Mouse (Mus musculus) gastrocnemius, adult 2 months (tissue): ENCODE data around the gene Mccc1. TPM values are rescaled to one million over a fixed set of nuclear protein-coding genes. Genes with fewer than 3 reads are reported as not detected.

ENCODE experiments used
- DNase-seq: peaks from one replicate; pipeline ENCODE4 v3.0.0; 2022
- H3K27ac ChIP-seq: fragments of 200-600 bp; 2 replicates; pipeline ENCODE4 v1.8.1; 2022; ENCODE audit warnings: mild to moderate bottlenecking
- H3K4me3 ChIP-seq: fragments of 200-600 bp; 2 replicates; pipeline ENCODE4 v1.8.1; 2022; ENCODE audit warnings: mild to moderate bottlenecking, moderate library complexity
- CTCF ChIP-seq: fragments of 200-600 bp; IDR thresholded peaks from 2 replicates; pipeline ENCODE4 v1.8.1; 2022; ENCODE audit warnings: antibody characterized with exemption, mild to moderate bottlenecking, moderate library complexity
- intact Hi-C: fragments of 180-260 bp; cut with DNase I; formaldehyde crosslinking; loops from one replicate; pipeline ENCODE4 v1.15.1; 2025
- total RNA-seq, 2 experiments: library from RNA; stranded (reverse); gene quantifications; 2 replicates each; pipeline ENCODE4 v1.2.3; 2021

Gene Mccc1
- total RNA-seq, 2 experiments from 2014 or later = 32.7 to 41.8 TPM

GRCm38 (mm10) chr3:35931359-35931758 lies 69.1 kb downstream of the Mccc1 start:
- Histone ChIP-seq H3K4me3 (peak overlapping the region; percentile 95), H3K27ac (peak overlapping the region; percentile 94)
- TF ChIP-seq CTCF = no peak
- intact Hi-C loops = loop anchor here (5.0 kb wide), 2 partner anchors 66 to 179 kb away; partner anchors contain the start of gene Atp11b
- no peak for DNase-seq

DNA sequence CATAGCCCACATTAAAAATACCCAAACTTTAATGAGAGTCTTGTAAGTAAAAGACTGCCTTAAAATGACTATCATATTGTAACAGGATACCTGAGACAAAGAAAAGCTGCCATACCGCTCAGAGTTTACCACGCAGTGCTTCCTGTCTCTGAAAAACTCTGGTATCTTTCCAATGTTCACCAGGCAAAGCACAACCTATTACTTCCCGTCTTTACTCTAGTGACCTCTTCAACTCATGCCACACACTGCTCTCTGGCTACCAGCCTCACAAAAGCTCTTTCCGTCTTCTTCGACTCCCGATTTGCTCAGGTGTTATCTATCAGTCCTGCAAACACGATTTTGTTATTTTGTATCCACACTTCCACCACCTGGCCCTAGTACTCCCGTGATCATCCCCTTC lies 70.6 kb downstream of the Mccc1 start:
- TF ChIP-seq CTCF = no peak
- intact Hi-C loops = loop anchor here (5.0 kb wide), 2 partner anchors 67 to 178 kb away; partner anchors contain the start of gene Atp11b
- no peak for DNase-seq
- Histone ChIP-seq H3K4me3 (peak overlapping the region; percentile 95), H3K27ac (peak overlapping the region; percentile 94)

GRCm38 (mm10) chr3:35929406-35929805 lies 71.1 kb downstream of the Mccc1 start:
- Histone ChIP-seq H3K4me3 (peak overlapping the region; percentile 95; the same call in 1 of the 2 replicates), H3K27ac (peak overlapping the region; percentile 94; the same call in 1 of the 2 replicates)
- intact Hi-C loops = no loop called here
- no peak for TF ChIP-seq CTCF
- no peak for DNase-seq

DNA sequence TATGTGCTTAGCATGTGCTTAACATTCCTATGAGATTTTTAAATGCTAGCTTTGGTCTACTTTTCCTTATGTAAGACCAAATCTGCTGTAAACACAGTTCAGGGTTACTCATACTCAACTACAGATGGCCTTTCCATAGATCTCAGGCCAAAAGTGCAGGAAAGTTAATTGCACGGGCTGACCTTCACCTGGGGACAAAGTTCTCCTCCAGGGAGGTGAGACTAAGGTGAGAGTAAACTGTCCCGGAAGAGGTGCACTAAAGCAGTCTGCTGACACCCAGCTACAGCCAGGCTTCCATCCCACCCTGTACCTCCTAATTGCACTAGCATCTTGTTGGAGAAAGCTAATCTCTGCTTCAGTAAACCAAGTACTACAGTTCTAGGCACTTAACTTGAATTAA lies 74.6 kb downstream of the Mccc1 start:
- intact Hi-C loops = no loop called here
- no peak for DNase-seq
- Histone ChIP-seq H3K4me3 (no peak overlapping the region), H3K27ac (peak overlapping the region; percentile 69; the same call in 1 of the 2 replicates)
- TF ChIP-seq CTCF = no peak

DNA sequence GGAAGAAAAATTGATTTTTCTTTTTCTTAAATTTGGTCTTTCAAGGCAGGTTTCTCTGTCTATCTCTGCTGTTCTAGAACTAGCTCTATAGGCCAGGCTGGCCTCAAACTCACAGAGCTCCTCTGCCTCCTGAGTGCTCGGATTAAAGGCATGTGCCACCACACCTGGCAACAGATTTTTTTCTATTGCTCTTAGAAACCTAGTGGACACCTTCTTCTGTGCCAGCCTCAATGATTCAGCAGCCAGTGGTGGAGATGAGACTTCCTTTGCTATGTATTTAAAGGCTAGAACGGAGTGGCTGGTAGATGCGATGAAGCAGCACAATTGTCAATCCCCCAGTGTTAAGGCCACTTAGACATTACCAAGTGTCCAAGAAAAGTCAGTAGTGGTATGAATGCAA lies 76.5 kb downstream of the Mccc1 start:
- intact Hi-C loops = no loop called here
- H3K4me3 ChIP-seq = no peak overlapping the region
- no peak for TF ChIP-seq CTCF
- no peak for DNase-seq
- peak overlapping the region; percentile 57 for H3K27ac ChIP-seq

GRCm38 (mm10) chr3:35923495-35923894 lies 77.0 kb downstream of the Mccc1 start:
- no peak for DNase-seq
- TF ChIP-seq CTCF = no peak
- intact Hi-C loops = no loop called here
- Histone ChIP-seq H3K27ac (peak overlapping the region; percentile 57), H3K4me3 (no peak overlapping the region)

GRCm38 (mm10) chr3:35922522-35922921 lies 78.0 kb downstream of the Mccc1 start:
- no peak overlapping the region for H3K4me3 ChIP-seq
- H3K27ac ChIP-seq = no peak overlapping the region
- no peak for DNase-seq
- TF ChIP-seq CTCF = no peak
- intact Hi-C loops = no loop called here

DNA sequence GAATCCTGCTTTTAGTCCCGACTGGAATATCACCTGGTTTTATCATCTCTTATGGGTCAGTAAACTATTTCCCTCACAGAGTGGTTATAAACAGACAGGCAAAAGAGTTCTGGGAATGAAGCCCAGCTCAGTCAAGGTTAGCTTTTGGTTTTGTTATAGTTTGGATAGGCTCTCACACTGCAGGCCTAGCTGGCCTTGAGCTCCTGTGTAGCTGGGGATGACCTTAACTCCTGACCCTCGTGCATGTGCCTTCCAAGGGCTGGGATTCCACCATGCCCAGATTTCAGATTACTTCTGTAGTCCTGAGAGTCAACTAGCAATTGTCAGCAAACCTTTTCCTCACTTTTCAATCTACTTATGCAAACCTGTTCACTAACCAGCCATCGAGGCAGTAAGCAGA lies 82.2 kb downstream of the Mccc1 start:
- intact Hi-C loops = no loop called here
- TF ChIP-seq CTCF = no peak
- H3K4me3 ChIP-seq = no peak overlapping the region

More for the DNA sequence above, 82.2 kb downstream of the Mccc1 start:
- no peak overlapping the region for H3K27ac ChIP-seq
- no peak for DNase-seq

Other genes starting within 250 kb of the Mccc1 start
- 10 to 100 TPM; 18.8 to 20.2 TPM for gene Atp11b, start 246.6 kb downstream of the Mccc1 start, total RNA-seq
- gene Dcun1d1, start 63.2 kb downstream of the Mccc1 start, total RNA-seq = 10 to 100 TPM; 68.2 to 85.6 TPM
- gene Ccdc144b, start 52.9 kb upstream of the Mccc1 start, total RNA-seq = not detected
- gene Acad9, start 65.3 kb upstream of the Mccc1 start, total RNA-seq = 10 to 100 TPM; 25.1 to 30.0 TPM
- 1 to 10 TPM; 2.1 to 2.3 TPM for gene D3Ertd254e, start 150.3 kb upstream of the Mccc1 start, total RNA-seq
- not detected for gene Qrfpr, start 221.6 kb upstream of the Mccc1 start, total RNA-seq